Mouse (Mus musculus): Measurements from ENCODE around the gene Vmn1r85. TPM values are rescaled to one million over a fixed set of nuclear protein-coding genes. Genes with fewer than 3 reads are reported as not detected.

Vmn1r85 gene
- total and polyA plus RNA-seq, 2 experiments from 2014 or later, result 0.28 to 0.58 TPM

DNA sequence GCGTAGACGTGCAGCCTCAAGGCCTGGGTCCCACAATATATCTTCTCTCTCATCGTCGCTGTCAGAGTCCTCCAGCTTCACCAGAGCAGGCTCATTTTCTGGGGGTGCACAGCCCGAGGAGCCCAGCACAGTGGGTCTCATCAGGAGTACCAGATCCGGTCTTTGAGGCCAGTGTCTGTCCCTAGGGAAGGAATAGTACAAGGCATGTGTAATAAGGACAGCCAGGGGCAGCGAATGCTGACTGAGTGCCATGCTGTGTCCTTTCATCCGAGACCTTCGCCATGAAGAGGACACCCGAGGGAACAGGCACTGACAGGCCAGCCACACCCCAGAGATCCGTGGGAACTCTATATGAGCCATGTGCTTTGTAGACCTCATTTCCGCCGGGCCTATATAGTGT is 42.0 kb downstream of the Vmn1r85 start:
- no peak overlapping the region for H3K9ac ChIP-seq (replicated peaks; ENCODE audit: low read length)
- H3K4me2 ChIP-seq (ENCODE audit: low read depth, low read length), result no peak overlapping the region
- H3K36me3 ChIP-seq (ENCODE audit: insufficient read depth, low read length), result no peaks in the 10 kb centered on the region
- no peak overlapping the region for H3K27ac ChIP-seq
- H3K4me1 ChIP-seq (ENCODE audit: insufficient read depth, low read length), result no peaks in the 10 kb centered on the region
- no peaks in the 10 kb centered on the region for H3K27me3 ChIP-seq (ENCODE audit: insufficient read depth, low read length)
- 89% methylated on average over 13 of the region's 13 CpGs for WGBS
- DNase-seq (ENCODE audit: low spot score) (no peak), ATAC-seq (no peak)
- no peaks in the 10 kb centered on the region for H3K9me3 ChIP-seq (ENCODE audit: low read length)
- TF ChIP-seq CTCF (IDR thresholded peaks at IDR 0.05; ENCODE audit: low read depth), result no peak
- H3K4me3 ChIP-seq (ENCODE audit: low read length), result no peak overlapping the region

DNA sequence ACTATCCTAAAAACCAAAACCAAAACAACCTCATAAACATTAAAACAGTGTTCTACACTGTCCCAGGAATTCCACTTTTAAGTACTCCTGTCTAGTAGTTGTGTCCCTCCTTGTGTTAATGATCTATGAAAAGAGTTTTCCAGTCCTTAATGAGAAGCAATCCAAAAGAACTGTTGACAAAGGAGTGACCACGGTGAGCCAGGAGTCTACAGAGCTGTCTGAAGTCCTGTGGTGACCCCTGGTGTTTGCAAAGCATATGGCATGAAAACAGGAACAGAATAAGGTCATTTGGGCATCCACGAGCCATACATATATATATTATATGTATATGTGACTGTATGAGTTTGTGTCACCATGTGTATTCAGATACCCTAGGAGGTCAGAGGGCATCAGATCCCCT is 48.9 kb downstream of the Vmn1r85 start:
- WGBS, result 5% methylated on average over 2 of the region's 2 CpGs
- no peaks in the 10 kb centered on the region for H3K36me3 ChIP-seq (ENCODE audit: insufficient read depth, low read length)
- DNase-seq (ENCODE audit: low spot score), result peak; percentile 82

GRCm38 (mm10) chr7:13044254-13044625 is 50.7 kb downstream of the Vmn1r85 start:
- Histone ChIP-seq H3K27me3 (ENCODE audit: insufficient read depth, low read length) (0 out of 2 replicates have a peak, but pooled peaks cover 3% of the 10 kb centered on the region), H3K27ac (peak overlapping the region; percentile 83)

More for the DNA sequence above, 48.9 kb downstream of the Vmn1r85 start:
- H3K9ac ChIP-seq (replicated peaks; ENCODE audit: low read length), result no peak overlapping the region
- peak; percentile 85 for TF ChIP-seq CTCF (IDR thresholded peaks at IDR 0.05; ENCODE audit: low read depth)
- 0 out of 2 replicates have a peak, but pooled peaks cover 3% of the 10 kb centered on the region for H3K27me3 ChIP-seq (ENCODE audit: insufficient read depth, low read length)
- peaks cover 8% of the 10 kb centered on the region; the same call in 1 of the 2 replicates for H3K4me1 ChIP-seq (ENCODE audit: insufficient read depth, low read length)
- no peak overlapping the region for H3K4me2 ChIP-seq (ENCODE audit: low read depth, low read length)
- no peak overlapping the region for H3K27ac ChIP-seq
- ATAC-seq, result peak; percentile 32; the same call in 1 of the 2 replicates
- no peak overlapping the region for H3K4me3 ChIP-seq (ENCODE audit: low read length)
- no peaks in the 10 kb centered on the region for H3K9me3 ChIP-seq (ENCODE audit: low read length)

GRCm38 (mm10) chr7:13043445-13044253 is 51.3 kb downstream of the Vmn1r85 start:
- Histone ChIP-seq H3K9ac (replicated peaks; ENCODE audit: low read length) (peak overlapping the region; percentile 70), H3K4me3 (ENCODE audit: low read length) (peak overlapping the region; percentile 49), H3K9me3 (ENCODE audit: low read length) (no peaks in the 10 kb centered on the region), H3K27me3 (ENCODE audit: insufficient read depth, low read length) (0 out of 2 replicates have a peak, but pooled peaks cover 3% of the 10 kb centered on the region), H3K4me2 (ENCODE audit: low read depth, low read length) (peak overlapping the region; percentile 76), H3K36me3 (ENCODE audit: insufficient read depth, low read length) (no peaks in the 10 kb centered on the region), H3K27ac (peak overlapping the region; percentile 83), H3K4me1 (ENCODE audit: insufficient read depth, low read length) (peaks cover 11% of the 10 kb centered on the region)
- WGBS, result 5% methylated on average over 87 of the region's 88 CpGs
- ATAC-seq, result peak; percentile 53
- peak; percentile 65 for DNase-seq (ENCODE audit: low spot score)
- TF ChIP-seq CTCF (IDR thresholded peaks at IDR 0.05; ENCODE audit: low read depth), result no peak

More at GRCm38 (mm10) chr7:13044254-13044625, 50.7 kb downstream of the Vmn1r85 start:
- Histone ChIP-seq H3K4me2 (ENCODE audit: low read depth, low read length) (peak overlapping the region; percentile 76), H3K9ac (replicated peaks; ENCODE audit: low read length) (peak overlapping the region; percentile 70), H3K4me3 (ENCODE audit: low read length) (peak overlapping the region; percentile 49), H3K4me1 (ENCODE audit: insufficient read depth, low read length) (peaks cover 8% of the 10 kb centered on the region; the same call in 1 of the 2 replicates), H3K36me3 (ENCODE audit: insufficient read depth, low read length) (no peaks in the 10 kb centered on the region), H3K9me3 (ENCODE audit: low read length) (no peaks in the 10 kb centered on the region)
- no peak for TF ChIP-seq CTCF (IDR thresholded peaks at IDR 0.05; ENCODE audit: low read depth)
- DNase-seq (ENCODE audit: low spot score) (no peak), ATAC-seq (no peak; the same call in 1 of the 2 replicates)
- WGBS, result 3% methylated on average over 23 of the region's 23 CpGs

- Histone ChIP-seq H3K9ac (replicated peaks; ENCODE audit: low read length) (peak overlapping the region; percentile 70), H3K4me2 (ENCODE audit: low read depth, low read length) (peak overlapping the region; percentile 76), H3K27me3 (ENCODE audit: insufficient read depth, low read length) (0 out of 2 replicates have a peak, but pooled peaks cover 3% of the 10 kb centered on the region), H3K4me3 (ENCODE audit: low read length) (peak overlapping the region; percentile 49), H3K36me3 (ENCODE audit: insufficient read depth, low read length) (no peaks in the 10 kb centered on the region), H3K4me1 (ENCODE audit: insufficient read depth, low read length) (peaks cover 12% of the 10 kb centered on the region), H3K9me3 (ENCODE audit: low read length) (no peaks in the 10 kb centered on the region), H3K27ac (peak overlapping the region; percentile 83)
- ATAC-seq, result peak; percentile 1; the same call in 1 of the 2 replicates
- no peak for DNase-seq (ENCODE audit: low spot score)
- 38% methylated on average over 16 of the region's 16 CpGs for WGBS
- no peak for TF ChIP-seq CTCF (IDR thresholded peaks at IDR 0.05; ENCODE audit: low read depth)
These were observed 51.9 kb downstream of the Vmn1r85 start for GRCm38 (mm10) chr7:13043120-13043444.

DNA sequence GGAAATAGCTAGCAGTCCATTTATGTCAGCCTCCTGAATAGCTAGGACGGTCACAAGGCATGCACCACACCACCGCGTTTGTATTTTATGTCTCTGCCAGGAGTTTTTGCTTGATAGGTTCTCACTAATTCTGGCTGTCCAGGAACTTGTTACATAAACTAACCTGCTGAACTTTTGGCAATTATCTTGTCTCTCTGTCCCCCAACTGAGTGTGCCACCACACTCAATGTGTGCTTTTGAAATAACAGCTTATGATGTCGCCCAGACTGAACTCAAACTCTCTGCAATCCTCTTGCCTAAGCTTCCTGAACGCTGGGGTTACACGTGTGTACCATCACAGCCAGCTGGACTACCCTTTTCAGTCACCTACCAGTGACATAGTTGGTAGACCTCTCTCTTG is 52.5 kb downstream of the Vmn1r85 start:
- Histone ChIP-seq H3K9ac (replicated peaks; ENCODE audit: low read length) (no peak overlapping the region), H3K4me1 (ENCODE audit: insufficient read depth, low read length) (peaks cover 12% of the 10 kb centered on the region), H3K27ac (no peak overlapping the region), H3K27me3 (ENCODE audit: insufficient read depth, low read length) (0 out of 2 replicates have a peak, but pooled peaks cover 3% of the 10 kb centered on the region), H3K36me3 (ENCODE audit: insufficient read depth, low read length) (no peaks in the 10 kb centered on the region), H3K4me2 (ENCODE audit: low read depth, low read length) (no peak overlapping the region), H3K4me3 (ENCODE audit: low read length) (no peak overlapping the region), H3K9me3 (ENCODE audit: low read length) (no peaks in the 10 kb centered on the region)
- no peak for DNase-seq (ENCODE audit: low spot score)
- no peak for ATAC-seq
- 78% methylated on average over 6 of the region's 6 CpGs for WGBS
- TF ChIP-seq CTCF (IDR thresholded peaks at IDR 0.05; ENCODE audit: low read depth), result no peak

DNA sequence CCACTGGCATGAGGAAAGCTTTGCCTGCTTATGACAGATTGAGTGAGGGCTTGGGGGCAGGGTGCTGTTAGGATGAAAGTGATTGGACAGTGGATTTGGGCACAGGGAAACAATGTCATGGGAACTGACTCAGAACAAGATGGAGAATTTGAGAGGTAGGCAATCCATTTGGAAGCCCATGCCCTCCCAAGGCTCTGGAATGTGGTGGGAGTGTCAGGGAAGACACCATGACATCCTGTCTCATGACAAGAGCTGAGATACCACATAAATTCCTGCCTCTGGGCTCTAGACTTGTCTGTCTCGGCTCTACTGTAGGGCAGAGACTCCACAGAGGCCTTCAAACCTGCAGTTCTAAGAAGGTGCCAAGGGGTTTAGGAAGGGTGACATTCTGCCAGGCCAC is 53.7 kb downstream of the Vmn1r85 start:
- no peak overlapping the region for H3K9ac ChIP-seq (replicated peaks; ENCODE audit: low read length)
- 86% methylated on average over 1 of the region's 1 CpGs for WGBS
- no peak overlapping the region for H3K4me2 ChIP-seq (ENCODE audit: low read depth, low read length)
- H3K27ac ChIP-seq, result no peak overlapping the region
- H3K36me3 ChIP-seq (ENCODE audit: insufficient read depth, low read length), result 0 out of 2 replicates have a peak, but pooled peaks cover 2% of the 10 kb centered on the region
- no peak for TF ChIP-seq CTCF (IDR thresholded peaks at IDR 0.05; ENCODE audit: low read depth)
- H3K4me3 ChIP-seq (ENCODE audit: low read length), result no peak overlapping the region
- no peaks in the 10 kb centered on the region for H3K9me3 ChIP-seq (ENCODE audit: low read length)
- no peak for DNase-seq (ENCODE audit: low spot score)
- ATAC-seq, result no peak
- peaks cover 12% of the 10 kb centered on the region for H3K4me1 ChIP-seq (ENCODE audit: insufficient read depth, low read length)
- 0 out of 2 replicates have a peak, but pooled peaks cover 3% of the 10 kb centered on the region for H3K27me3 ChIP-seq (ENCODE audit: insufficient read depth, low read length)

Measured in hindbrain, postnatal 0 days (tissue).